Mouse (Mus musculus): ENCODE measurements around the gene Rps19bp1. TPM values are rescaled to one million over a fixed set of nuclear protein-coding genes. Genes with fewer than 3 reads are reported as not detected.

Rps19bp1 gene
- polyA plus RNA-seq, 1 experiment from 2014 or later: 33.8 TPM

- H3K4me2 ChIP-seq: no peak overlapping the region
- no peaks in the 10 kb centered on the region for H3K9me3 ChIP-seq (replicated peaks)
- no peak for ATAC-seq (replicated peaks; ENCODE audit: insufficient number of reproducible peaks, insufficient read depth, low FRiP score, low read depth)
- H3K27me3 ChIP-seq: peaks cover 59% of the 10 kb centered on the region
- no peak overlapping the region for H3K9ac ChIP-seq
- no peaks in the 10 kb centered on the region for H3K36me3 ChIP-seq
- H3K27ac ChIP-seq: no peak overlapping the region
- WGBS: 3% methylated on average over 6 of the region's 6 CpGs
- H3K4me1 ChIP-seq (replicated peaks): no peaks in the 10 kb centered on the region
- no peak overlapping the region for H3K4me3 ChIP-seq
Measured at GRCm38 (mm10) chr15:80277625-80278024, 13.5 kb upstream of the Rps19bp1 start.

GRCm38 (mm10) chr15:80277107-80277506 is 13.0 kb upstream of the Rps19bp1 start:
- no peak overlapping the region for H3K9ac ChIP-seq
- H3K4me3 ChIP-seq: no peak overlapping the region
- WGBS: 40% methylated on average over 9 of the region's 9 CpGs
- no peaks in the 10 kb centered on the region for H3K9me3 ChIP-seq (replicated peaks)
- H3K4me1 ChIP-seq (replicated peaks): no peaks in the 10 kb centered on the region
- H3K27ac ChIP-seq: no peak overlapping the region
- no peak overlapping the region for H3K4me2 ChIP-seq
- no peak for ATAC-seq (replicated peaks; ENCODE audit: insufficient number of reproducible peaks, insufficient read depth, low FRiP score, low read depth)
- peaks cover 54% of the 10 kb centered on the region for H3K27me3 ChIP-seq
- H3K36me3 ChIP-seq: no peaks in the 10 kb centered on the region

DNA sequence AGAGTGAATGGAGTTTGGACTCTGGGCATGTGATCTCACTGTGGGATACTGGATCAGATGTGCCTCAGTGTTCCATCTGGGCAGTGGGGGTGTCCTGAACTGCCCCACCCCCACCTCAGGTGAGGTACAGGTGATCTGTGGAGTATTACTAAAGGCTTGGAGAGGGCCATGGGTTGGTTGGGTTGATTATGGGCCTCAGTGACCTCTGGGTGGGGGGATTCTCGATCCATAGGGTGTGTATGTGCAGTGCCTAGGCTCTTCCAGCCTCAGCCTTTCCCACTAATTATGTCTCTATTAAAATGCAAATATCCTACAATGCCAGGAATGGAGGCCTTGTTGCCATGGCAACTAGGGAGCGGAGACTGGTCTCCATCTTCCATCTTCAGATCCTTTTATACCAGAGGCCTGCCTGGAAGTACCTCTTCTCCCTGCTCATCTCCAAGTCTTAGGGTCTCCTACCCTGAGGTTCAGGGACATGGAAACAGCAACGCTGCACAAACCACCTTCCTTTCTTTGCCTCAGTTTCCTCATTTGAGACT is 7.8 kb upstream of the Rps19bp1 start:
- Histone ChIP-seq H3K9me3 (replicated peaks) (no peaks in the 10 kb centered on the region), H3K4me3 (no peak overlapping the region), H3K4me1 (replicated peaks) (no peaks in the 10 kb centered on the region), H3K4me2 (no peak overlapping the region), H3K36me3 (no peaks in the 10 kb centered on the region), H3K27me3 (peaks cover 21% of the 10 kb centered on the region), H3K27ac (no peak overlapping the region), H3K9ac (no peak overlapping the region)
- WGBS: 59% methylated on average over 3 of the region's 3 CpGs
- no peak for ATAC-seq (replicated peaks; ENCODE audit: insufficient number of reproducible peaks, insufficient read depth, low FRiP score, low read depth)

DNA sequence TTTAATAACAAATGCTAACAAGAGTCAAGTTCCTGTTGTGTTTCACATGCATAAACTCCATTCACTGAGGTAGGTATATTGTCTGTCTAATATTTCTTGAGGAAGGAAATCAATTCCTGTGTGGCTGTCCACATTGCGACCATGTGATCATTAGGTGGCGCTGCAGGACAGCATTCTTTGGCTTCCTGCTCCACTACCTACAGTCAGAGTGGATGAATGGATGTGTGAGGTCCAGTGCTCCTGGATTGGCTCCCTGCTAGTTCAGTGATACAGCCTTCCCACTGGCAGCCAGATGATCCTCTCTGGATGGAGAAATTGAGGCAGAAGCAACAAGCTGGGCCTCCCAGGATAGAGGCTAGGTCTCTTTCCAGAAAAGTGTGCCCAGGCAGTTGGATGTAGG is 2.2 kb upstream of the Rps19bp1 start:
- Histone ChIP-seq H3K9me3 (replicated peaks) (no peaks in the 10 kb centered on the region), H3K27me3 (0 out of 2 replicates have a peak, but pooled peaks cover 2% of the 10 kb centered on the region), H3K4me2 (no peak overlapping the region), H3K4me1 (replicated peaks) (peaks cover 15% of the 10 kb centered on the region), H3K27ac (no peak overlapping the region), H3K36me3 (no peaks in the 10 kb centered on the region), H3K9ac (no peak overlapping the region), H3K4me3 (no peak overlapping the region)
- ATAC-seq (replicated peaks; ENCODE audit: insufficient number of reproducible peaks, insufficient read depth, low FRiP score, low read depth): no peak
- 0% methylated on average over 2 of the region's 2 CpGs for WGBS

DNA sequence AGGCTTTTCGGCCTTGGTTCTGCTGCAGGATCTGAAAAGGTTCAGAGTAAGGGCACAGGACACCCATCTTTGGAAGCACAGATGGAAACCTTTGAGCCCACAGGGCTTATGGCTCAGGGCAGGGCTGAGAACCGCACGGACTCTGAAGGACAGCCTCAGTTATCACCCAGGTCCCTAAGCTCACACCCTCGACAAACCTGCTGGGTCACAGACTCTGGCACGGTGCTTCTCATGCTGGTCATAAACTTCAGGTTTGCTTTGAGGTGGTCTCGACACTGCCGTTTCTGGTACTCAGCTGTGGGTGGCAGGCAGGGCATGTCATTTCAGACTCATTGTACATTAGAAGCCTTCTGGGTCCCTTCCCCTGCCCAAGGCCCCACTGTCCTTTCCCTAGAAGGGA is 3.0 kb downstream of the Rps19bp1 start:
- no peak overlapping the region for H3K27ac ChIP-seq
- H3K4me1 ChIP-seq (replicated peaks): peaks cover 40% of the 10 kb centered on the region
- H3K27me3 ChIP-seq: no peaks in the 10 kb centered on the region
- peaks cover 25% of the 10 kb centered on the region for H3K36me3 ChIP-seq
- no peak overlapping the region for H3K9ac ChIP-seq
- WGBS: 84% methylated on average over 7 of the region's 7 CpGs
- no peak for ATAC-seq (replicated peaks; ENCODE audit: insufficient number of reproducible peaks, insufficient read depth, low FRiP score, low read depth)
- no peak overlapping the region for H3K4me3 ChIP-seq
- H3K9me3 ChIP-seq (replicated peaks): no peaks in the 10 kb centered on the region
- H3K4me2 ChIP-seq: no peak overlapping the region

- Histone ChIP-seq H3K36me3 (peaks cover 25% of the 10 kb centered on the region), H3K9ac (no peak overlapping the region), H3K9me3 (replicated peaks) (no peaks in the 10 kb centered on the region), H3K27ac (no peak overlapping the region), H3K4me1 (replicated peaks) (peaks cover 40% of the 10 kb centered on the region), H3K27me3 (no peaks in the 10 kb centered on the region), H3K4me3 (no peak overlapping the region), H3K4me2 (no peak overlapping the region)
- ATAC-seq (replicated peaks; ENCODE audit: insufficient number of reproducible peaks, insufficient read depth, low FRiP score, low read depth): no peak
- 8% methylated on average over 3 of the region's 3 CpGs for WGBS
Measured at GRCm38 (mm10) chr15:80260677-80261076, 3.4 kb downstream of the Rps19bp1 start.

- peaks cover 25% of the 10 kb centered on the region for H3K36me3 ChIP-seq
Measured at GRCm38 (mm10) chr15:80259406-80260045, 4.6 kb downstream of the Rps19bp1 start.

DNA sequence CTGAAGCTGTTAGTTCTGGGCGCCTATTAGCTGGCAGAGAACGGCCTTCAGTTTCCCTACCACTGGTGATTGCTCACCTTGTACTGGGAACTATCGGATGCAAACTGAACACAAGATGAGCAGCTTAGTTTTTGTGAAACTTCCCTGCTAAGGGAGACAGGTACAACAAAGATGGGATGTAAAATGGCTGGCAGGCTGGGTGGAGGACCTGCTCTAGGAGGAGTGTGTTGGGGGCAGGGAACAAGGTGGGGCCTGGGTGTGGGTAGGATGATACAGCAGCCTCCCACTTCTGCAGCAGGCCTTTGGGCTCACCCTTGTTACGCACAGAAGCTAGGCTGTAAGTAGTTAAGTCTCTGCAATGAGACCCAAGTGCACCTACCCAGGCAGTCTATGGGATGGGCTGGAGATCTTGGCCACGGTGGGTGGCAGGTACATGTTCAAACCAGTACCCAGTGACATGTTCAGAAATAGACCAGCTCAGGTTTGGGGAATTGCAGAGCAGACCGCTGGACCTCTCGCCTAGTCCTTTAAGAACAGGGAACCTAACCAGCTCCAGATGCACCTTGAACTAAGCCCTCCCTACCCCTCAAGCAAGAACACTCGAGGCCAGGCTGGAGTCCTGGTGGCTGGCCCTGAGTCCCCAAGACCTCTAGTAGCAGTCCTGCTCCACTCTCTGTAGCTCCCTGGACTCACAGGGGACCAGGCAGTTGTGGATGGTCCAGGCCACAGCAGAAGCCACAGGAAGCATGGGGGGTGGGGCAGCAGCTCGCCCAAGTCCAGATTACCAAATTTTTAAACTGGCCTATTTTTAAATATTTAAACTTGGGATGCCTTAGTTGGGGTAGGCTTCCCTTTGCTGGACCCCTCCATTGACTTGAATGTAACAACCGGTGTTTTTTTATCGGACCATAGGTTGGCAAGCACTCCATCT is 5.6 kb downstream of the Rps19bp1 start:
- Histone ChIP-seq H3K36me3 (peaks cover 25% of the 10 kb centered on the region), H3K4me1 (replicated peaks) (peaks cover 46% of the 10 kb centered on the region), H3K4me2 (peak overlapping the region; percentile 79; the same call in 1 of the 2 replicates), H3K4me3 (no peak overlapping the region), H3K9me3 (replicated peaks) (no peaks in the 10 kb centered on the region), H3K9ac (no peak overlapping the region), H3K27me3 (no peaks in the 10 kb centered on the region), H3K27ac (peak overlapping the region; percentile 99)
- 52% methylated on average over 11 of the region's 11 CpGs for WGBS
- no peak for ATAC-seq (replicated peaks; ENCODE audit: insufficient number of reproducible peaks, insufficient read depth, low FRiP score, low read depth)

More at GRCm38 (mm10) chr15:80259406-80260045, 4.6 kb downstream of the Rps19bp1 start:
- H3K9ac ChIP-seq: no peak overlapping the region; the same call in 1 of the 2 replicates
- no peak overlapping the region for H3K4me3 ChIP-seq
- no peak overlapping the region for H3K27ac ChIP-seq
- H3K4me1 ChIP-seq (replicated peaks): peaks cover 39% of the 10 kb centered on the region
- no peaks in the 10 kb centered on the region for H3K9me3 ChIP-seq (replicated peaks)
- 72% methylated on average over 8 of the region's 8 CpGs for WGBS
- no peak overlapping the region for H3K4me2 ChIP-seq
- no peaks in the 10 kb centered on the region for H3K27me3 ChIP-seq
- no peak for ATAC-seq (replicated peaks; ENCODE audit: insufficient number of reproducible peaks, insufficient read depth, low FRiP score, low read depth)

GRCm38 (mm10) chr15:80257602-80258239 is 6.4 kb downstream of the Rps19bp1 start:
- Histone ChIP-seq H3K4me1 (replicated peaks) (peaks cover 41% of the 10 kb centered on the region), H3K4me3 (peak overlapping the region; percentile 95), H3K9ac (peak overlapping the region; percentile 99; the same call in 1 of the 2 replicates), H3K27ac (peak overlapping the region; percentile 99), H3K9me3 (replicated peaks) (no peaks in the 10 kb centered on the region), H3K4me2 (peak overlapping the region; percentile 79), H3K36me3 (peaks cover 25% of the 10 kb centered on the region), H3K27me3 (no peaks in the 10 kb centered on the region)
- 24% methylated on average over 4 of the region's 4 CpGs for WGBS
- ATAC-seq (replicated peaks; ENCODE audit: insufficient number of reproducible peaks, insufficient read depth, low FRiP score, low read depth): no peak

GRCm38 (mm10) chr15:80256656-80257601 is 7.2 kb downstream of the Rps19bp1 start:
- H3K27me3 ChIP-seq: no peaks in the 10 kb centered on the region
- H3K4me3 ChIP-seq: peak overlapping the region; percentile 95
- peak overlapping the region; percentile 99 for H3K9ac ChIP-seq
- H3K9me3 ChIP-seq (replicated peaks): no peaks in the 10 kb centered on the region
- WGBS: 54% methylated on average over 12 of the region's 12 CpGs
- H3K27ac ChIP-seq: peak overlapping the region; percentile 99
- H3K36me3 ChIP-seq: peaks cover 25% of the 10 kb centered on the region
- H3K4me1 ChIP-seq (replicated peaks): peaks cover 42% of the 10 kb centered on the region
- no peak for ATAC-seq (replicated peaks; ENCODE audit: insufficient number of reproducible peaks, insufficient read depth, low FRiP score, low read depth)
- H3K4me2 ChIP-seq: peak overlapping the region; percentile 79
